Comparison of ENCODE assay signal across 16 mouse cellular contexts in the genomic region with DNA sequence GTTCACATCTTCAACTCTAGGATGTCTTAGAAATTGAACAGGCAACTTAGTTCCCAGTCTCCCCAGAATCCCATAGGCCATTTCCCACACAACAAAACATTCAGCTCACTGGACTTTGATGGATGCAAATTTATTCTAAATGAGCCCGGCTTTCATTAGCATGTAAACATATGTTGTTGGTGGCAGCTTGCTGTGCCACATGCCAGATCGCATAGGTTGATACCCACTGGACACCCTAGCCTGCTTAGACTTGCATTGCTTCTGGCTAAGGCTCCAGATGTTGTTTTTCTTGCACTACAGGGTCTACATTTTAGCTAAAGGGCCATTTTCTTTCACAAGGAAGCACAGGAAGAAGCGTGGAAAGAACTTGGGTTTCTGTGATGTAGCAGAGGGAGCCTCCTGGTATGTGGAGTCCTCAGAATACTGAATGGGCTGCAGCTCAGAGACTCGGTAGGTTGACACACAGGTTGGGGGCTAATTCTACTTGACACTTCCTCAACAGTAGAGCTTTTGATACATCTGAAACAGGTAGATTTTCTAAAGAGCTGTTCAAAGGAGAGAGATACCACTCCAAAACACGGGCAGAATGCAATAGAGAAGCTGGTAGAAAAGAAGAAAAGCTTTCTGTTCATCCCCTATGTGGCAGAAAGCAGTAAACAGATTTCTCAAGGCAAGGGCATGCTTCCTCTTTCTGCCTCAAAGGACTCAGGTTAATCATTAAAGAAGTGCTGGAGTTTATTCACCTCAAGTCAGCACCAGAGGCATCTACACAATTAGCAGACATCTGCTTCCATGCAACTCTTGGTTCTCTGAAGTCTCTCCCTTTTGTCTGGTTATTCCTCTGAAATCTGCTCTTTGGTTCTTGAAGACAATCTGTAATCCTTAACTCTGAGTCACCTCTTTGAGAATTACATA.
DNase-seq lines count a peak whose midpoint lies in the region; ATAC-seq and TF ChIP-seq lines count a peak whose summit lies in the region.
"Had no signal": no experiment of that assay in that cellular context is flagged by ENCODE, and none has a peak within 500 bp of the region (broad histone marks: within the 10 kb centered on the region; RNA-seq: fewer than 3 reads in every experiment).

No protein-coding gene starts in this region.

- no peaks in the 10 kb centered on the region for H3K27me3 ChIP-seq in forebrain, embryonic 15.5 days
- no peaks in the 10 kb centered on the region for H3K27me3 ChIP-seq in forebrain, embryonic 12.5 days
- no peaks in the 10 kb centered on the region for H3K27me3 ChIP-seq in liver, adult 2 months (ENCODE audit: control insufficient read depth, insufficient read depth, low read length)
- H3K27me3 ChIP-seq in liver, embryonic 11.5 days (replicated peaks; ENCODE audit: control insufficient read depth, insufficient read depth, low read length): no peaks in the 10 kb centered on the region
- H3K27me3 ChIP-seq in kidney, embryonic 15.5 days: no peaks in the 10 kb centered on the region
- H3K27me3 ChIP-seq: liver, embryonic 15.5 days had no signal

- H3K27ac ChIP-seq in forebrain, embryonic 15.5 days (replicated peaks): no peak overlapping the region
- H3K27ac ChIP-seq in forebrain, embryonic 12.5 days: no peak overlapping the region
- H3K27ac ChIP-seq in liver, adult 2 months (replicated peaks; ENCODE audit: insufficient read depth, low read depth, low read length): no peak overlapping the region
- no peak overlapping the region for H3K27ac ChIP-seq in liver, embryonic 11.5 days (ENCODE audit: low read depth, low read length)
- H3K27ac ChIP-seq in kidney, embryonic 15.5 days: peak overlapping the region; percentile 66
- H3K27ac ChIP-seq: liver, embryonic 15.5 days had no signal

- WGBS in forebrain, embryonic 15.5 days: 53% methylated on average over 5 of the region's 5 CpGs
- 73% methylated on average over 5 of the region's 5 CpGs for WGBS in forebrain, embryonic 12.5 days
- 61% methylated on average over 5 of the region's 5 CpGs for WGBS in liver, adult 2 months
- 63% methylated on average over 5 of the region's 5 CpGs for WGBS in liver, embryonic 11.5 days
- 62% methylated on average over 5 of the region's 5 CpGs for WGBS in kidney, embryonic 15.5 days

- no peak for TF ChIP-seq POLR2A in liver, adult 2 months (IDR thresholded peaks at IDR 0.05; ENCODE audit: extremely low read depth, insufficient read depth, low read length)
- no peak for TF ChIP-seq POLR2A in brain, embryonic 14.5 days (IDR thresholded peaks at IDR 0.05; ENCODE audit: borderline replicate concordance, extremely low read depth, insufficient read depth, insufficient read length, poor library complexity, severe bottlenecking)

- no peaks in the 10 kb centered on the region for H3K79me2 ChIP-seq in liver, adult 2 months (ENCODE audit: control insufficient read depth, insufficient read depth, low read length)

- no peak for TF ChIP-seq CTCF in liver, adult 2 months (IDR thresholded peaks at IDR 0.05; ENCODE audit: low read depth, low read length)
- no peak for TF ChIP-seq CTCF in brain, embryonic 14.5 days (IDR thresholded peaks at IDR 0.05; ENCODE audit: borderline replicate concordance, extremely low read depth, insufficient read depth, insufficient read length)

- DNase-seq in liver, adult 2 months (ENCODE audit: extremely low read depth, low read depth, low spot score): peak; percentile 34
- no peak for DNase-seq in liver, embryonic 11.5 days (ENCODE audit: low spot score)
- DNase-seq in brain, embryonic 14.5 days (ENCODE audit: low read depth): peak; percentile 63
- DNase-seq in embryo, embryonic 10.5 days (ENCODE audit: low spot score): no peak
- DNase-seq: adrenal gland, postnatal 10 days; cerebellum, adult 18-20 months; heart, postnatal 14 days; right cerebral cortex, adult 18-20 months; thymus, adult 2 months had no signal

- peak; percentile 67 for ATAC-seq in forebrain, embryonic 15.5 days (replicated peaks)
- no peak for ATAC-seq in forebrain, embryonic 12.5 days (ENCODE audit: low FRiP score)
- no peak for ATAC-seq in liver, embryonic 11.5 days (replicated peaks; ENCODE audit: low FRiP score)
- ATAC-seq in kidney, embryonic 15.5 days (replicated peaks; ENCODE audit: low FRiP score): peak; percentile 92
- no peak for ATAC-seq in monocyte, adult 5-6 weeks (replicated peaks; ENCODE audit: insufficient number of reproducible peaks, low FRiP score, low TSS enrichment, poor library complexity, severe bottlenecking)
- ATAC-seq: inflammation-experienced regulatory T-cells, adult 6 months had no signal

- no peak overlapping the region for H3K4me3 ChIP-seq in forebrain, embryonic 15.5 days
- H3K4me3 ChIP-seq in forebrain, embryonic 12.5 days (replicated peaks): no peak overlapping the region
- H3K4me3 ChIP-seq in liver, adult 2 months (ENCODE audit: insufficient read depth, low read depth, low read length): no peak overlapping the region
- H3K4me3 ChIP-seq in liver, embryonic 11.5 days (ENCODE audit: low read depth, low read length): no peak overlapping the region
- H3K4me3 ChIP-seq in kidney, embryonic 15.5 days (replicated peaks): no peak overlapping the region
- H3K4me3 ChIP-seq: liver, embryonic 15.5 days had no signal

- H3K36me3 ChIP-seq in forebrain, embryonic 15.5 days: no peaks in the 10 kb centered on the region
- no peaks in the 10 kb centered on the region for H3K36me3 ChIP-seq in forebrain, embryonic 12.5 days (replicated peaks)
- H3K36me3 ChIP-seq in liver, adult 2 months (ENCODE audit: control insufficient read depth, insufficient read depth, low read length): no peaks in the 10 kb centered on the region
- no peaks in the 10 kb centered on the region for H3K36me3 ChIP-seq in liver, embryonic 11.5 days (ENCODE audit: control insufficient read depth, insufficient read depth, low read length)
- H3K36me3 ChIP-seq in kidney, embryonic 15.5 days: no peaks in the 10 kb centered on the region
- H3K36me3 ChIP-seq: liver, embryonic 15.5 days had no signal

- no peaks in the 10 kb centered on the region for H3K9me3 ChIP-seq in forebrain, embryonic 15.5 days
- H3K9me3 ChIP-seq in forebrain, embryonic 12.5 days: no peaks in the 10 kb centered on the region
- H3K9me3 ChIP-seq in liver, embryonic 11.5 days (ENCODE audit: control insufficient read depth, low read length): no peaks in the 10 kb centered on the region
- no peaks in the 10 kb centered on the region for H3K9me3 ChIP-seq in kidney, embryonic 15.5 days (replicated peaks)
- H3K9me3 ChIP-seq: liver, embryonic 15.5 days had no signal

- no peak overlapping the region for H3K4me2 ChIP-seq in forebrain, embryonic 15.5 days (replicated peaks)
- no peak overlapping the region for H3K4me2 ChIP-seq in forebrain, embryonic 12.5 days
- no peak overlapping the region for H3K4me2 ChIP-seq in liver, embryonic 11.5 days
- H3K4me2 ChIP-seq in kidney, embryonic 15.5 days: no peak overlapping the region
- H3K4me2 ChIP-seq: heart, embryonic 11.5 days; liver, embryonic 15.5 days had no signal

- no peak overlapping the region for H3K9ac ChIP-seq in forebrain, embryonic 15.5 days (replicated peaks)
- no peak overlapping the region for H3K9ac ChIP-seq in forebrain, embryonic 12.5 days
- no peak overlapping the region for H3K9ac ChIP-seq in liver, adult 2 months (ENCODE audit: low read depth, low read length)
- H3K9ac ChIP-seq in liver, embryonic 11.5 days (ENCODE audit: low read depth, low read length): no peak overlapping the region
- H3K9ac ChIP-seq in kidney, embryonic 15.5 days: no peak overlapping the region
- H3K9ac ChIP-seq: liver, embryonic 15.5 days had no signal

- H3K4me1 ChIP-seq in forebrain, embryonic 15.5 days: no peaks in the 10 kb centered on the region
- no peaks in the 10 kb centered on the region for H3K4me1 ChIP-seq in forebrain, embryonic 12.5 days
- no peaks in the 10 kb centered on the region for H3K4me1 ChIP-seq in liver, adult 2 months (ENCODE audit: control insufficient read depth, insufficient read depth, low read length)
- no peaks in the 10 kb centered on the region for H3K4me1 ChIP-seq in liver, embryonic 11.5 days (replicated peaks; ENCODE audit: control insufficient read depth, insufficient read depth, low read length)
- H3K4me1 ChIP-seq in kidney, embryonic 15.5 days: 0 out of 2 replicates have a peak, but pooled peaks cover 3% of the 10 kb centered on the region
- H3K4me1 ChIP-seq: liver, embryonic 15.5 days had no signal

Comparison
In these comparisons a context has a peak if more than half of its experiments do, and no peak if none do; other contexts are left out.
1. ATAC-seq: peak in forebrain, embryonic 15.5 days (single experiment) and kidney, embryonic 15.5 days (single experiment); none in forebrain, embryonic 12.5 days (single experiment), liver, embryonic 11.5 days (single experiment) and monocyte, adult 5-6 weeks (single experiment).
2. DNase-seq: peak in liver, adult 2 months (single experiment) and brain, embryonic 14.5 days (single experiment); none in liver, embryonic 11.5 days (single experiment) and embryo, embryonic 10.5 days (single experiment).